Mouse (Mus musculus): ENCODE results near the gene Dusp7.

DNA sequence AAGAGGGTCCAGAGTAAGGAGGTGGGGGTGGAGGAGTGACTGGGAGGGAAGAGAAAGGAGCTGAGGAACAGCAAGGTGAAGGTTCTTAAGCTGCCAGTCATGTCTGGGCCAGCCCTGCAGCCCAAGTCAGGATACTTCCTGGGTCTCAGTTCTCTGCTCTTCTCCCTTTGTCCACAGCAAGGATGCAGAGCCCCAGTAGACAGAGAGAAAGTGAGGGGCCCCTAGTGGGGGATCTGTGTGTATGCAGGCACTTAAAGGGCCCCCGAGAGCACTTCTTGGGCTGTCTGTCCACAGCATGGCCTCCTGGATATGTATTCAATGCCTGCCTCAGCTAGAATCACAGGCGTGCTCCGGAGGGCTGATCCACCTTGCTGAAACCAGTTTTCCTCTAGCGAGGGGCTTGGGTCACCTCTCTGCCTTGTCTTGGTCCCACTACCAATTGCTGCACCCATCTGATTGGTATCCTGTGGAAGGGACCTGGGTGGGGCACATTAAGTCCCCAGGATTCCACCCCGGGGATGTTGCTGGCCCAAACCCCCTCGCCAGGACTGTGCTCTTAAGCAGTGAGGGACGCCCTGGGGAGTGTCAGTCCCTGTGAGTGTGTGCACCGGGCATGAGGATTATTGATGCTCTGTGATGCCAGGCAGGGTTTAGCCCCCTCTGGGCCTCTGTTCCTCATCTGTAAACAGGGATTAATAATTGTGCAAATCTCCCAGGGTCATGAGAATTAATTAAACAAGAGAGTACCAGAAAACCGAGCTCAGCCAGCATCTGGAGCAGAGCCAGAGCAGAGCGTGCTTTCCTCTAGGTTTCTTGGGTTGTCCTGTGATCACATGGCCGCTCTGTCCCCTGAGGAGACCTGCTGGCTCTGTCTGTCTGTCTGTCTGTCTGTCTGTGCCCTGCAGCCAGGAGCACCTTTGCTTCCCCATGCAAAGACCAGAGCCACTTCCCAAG lies 26.5 kb downstream of the Dusp7 start:
- TF ChIP-seq CTCF (IDR thresholded peaks at IDR 0.05; ENCODE audit: low read depth, low read length): no peak
- no peak for TF ChIP-seq POLR2A (IDR thresholded peaks at IDR 0.05; ENCODE audit: extremely low read depth, insufficient read depth, low read length)

Data from liver, adult 2 months (tissue).